Mouse (Mus musculus): ENCODE measurements around the gene Sgsm3. TPM values are rescaled to one million over a fixed set of nuclear protein-coding genes. Genes with fewer than 3 reads are reported as not detected.
A peak's percentile ranks its signal among the peaks of the same experiment; 100 is the strongest.

The Sgsm3 gene
- polyA plus RNA-seq, 1 experiment = 12.6 TPM

- no peak for DNase-seq (ENCODE audit: low read depth in 1 of 2, low spot score in 2 of 2)
- 95% methylated on average over 3 of the region's 3 CpGs for WGBS
- H3K27ac ChIP-seq (ENCODE audit: insufficient read depth, low read length) = no peak overlapping the region
Measured at GRCm38 (mm10) chr15:80936686-80937085, 40.9 kb upstream of the Sgsm3 start.

GRCm38 (mm10) chr15:80938615-80939014 lies 39.0 kb upstream of the Sgsm3 start:
- Histone ChIP-seq H3K4me1 (ENCODE audit: control insufficient read depth, insufficient read depth, insufficient read length) (peaks cover 9% of the 10 kb centered on the region; the same call in 1 of the 2 replicates), H3K27ac (ENCODE audit: insufficient read depth, low read length) (no peak overlapping the region)
- 38% methylated on average over 4 of the region's 4 CpGs for WGBS

More at GRCm38 (mm10) chr15:80936686-80937085, 40.9 kb upstream of the Sgsm3 start:
- peaks cover 5% of the 10 kb centered on the region for H3K36me3 ChIP-seq (ENCODE audit: control insufficient read depth, insufficient read depth, low read length)
- H3K4me3 ChIP-seq (ENCODE audit: extremely low read depth, insufficient read depth, insufficient read length) = no peak overlapping the region
- TF ChIP-seq CTCF (IDR thresholded peaks at IDR 0.05; ENCODE audit: extremely low read depth, insufficient read depth, insufficient read length, insufficient replicate concordance) = no peak
- no peaks in the 10 kb centered on the region for H3K27me3 ChIP-seq (ENCODE audit: control insufficient read depth, insufficient read depth, low read length)
- H3K4me1 ChIP-seq (ENCODE audit: control insufficient read depth, insufficient read depth, insufficient read length) = peaks cover 9% of the 10 kb centered on the region; the same call in 1 of the 2 replicates

GRCm38 (mm10) chr15:80939401-80939800 lies 38.2 kb upstream of the Sgsm3 start:
- H3K27ac ChIP-seq (ENCODE audit: insufficient read depth, low read length) = no peak overlapping the region
- 66% methylated on average over 5 of the region's 5 CpGs for WGBS

More at GRCm38 (mm10) chr15:80938615-80939014, 39.0 kb upstream of the Sgsm3 start:
- no peak for DNase-seq (ENCODE audit: low read depth in 1 of 2, low spot score in 2 of 2)
- Histone ChIP-seq H3K27me3 (ENCODE audit: control insufficient read depth, insufficient read depth, low read length) (no peaks in the 10 kb centered on the region), H3K36me3 (ENCODE audit: control insufficient read depth, insufficient read depth, low read length) (no peaks in the 10 kb centered on the region; the same call in 1 of the 2 replicates), H3K4me3 (ENCODE audit: extremely low read depth, insufficient read depth, insufficient read length) (no peak overlapping the region)
- TF ChIP-seq CTCF (IDR thresholded peaks at IDR 0.05; ENCODE audit: extremely low read depth, insufficient read depth, insufficient read length, insufficient replicate concordance) = no peak
- TF ChIP-seq POLR2A (IDR thresholded peaks at IDR 0.05; ENCODE audit: low read depth, low read length) = no peak

GRCm38 (mm10) chr15:80941468-80942040 lies 36.0 kb upstream of the Sgsm3 start:
- H3K4me3 ChIP-seq (ENCODE audit: extremely low read depth, insufficient read depth, insufficient read length) = no peak overlapping the region
- H3K27me3 ChIP-seq (ENCODE audit: control insufficient read depth, insufficient read depth, low read length) = no peaks in the 10 kb centered on the region
- TF ChIP-seq CTCF (IDR thresholded peaks at IDR 0.05; ENCODE audit: extremely low read depth, insufficient read depth, insufficient read length, insufficient replicate concordance) = no peak
- TF ChIP-seq POLR2A (IDR thresholded peaks at IDR 0.05; ENCODE audit: low read depth, low read length) = no peak
- no peak overlapping the region for H3K27ac ChIP-seq (ENCODE audit: insufficient read depth, low read length)
- 78% methylated on average over 6 of the region's 6 CpGs for WGBS
- no peak for DNase-seq (ENCODE audit: low read depth in 1 of 2, low spot score in 2 of 2)
- H3K36me3 ChIP-seq (ENCODE audit: control insufficient read depth, insufficient read depth, low read length) = no peaks in the 10 kb centered on the region; the same call in 1 of the 2 replicates
- H3K4me1 ChIP-seq (ENCODE audit: control insufficient read depth, insufficient read depth, insufficient read length) = peaks cover 9% of the 10 kb centered on the region; the same call in 1 of the 2 replicates

More at GRCm38 (mm10) chr15:80939401-80939800, 38.2 kb upstream of the Sgsm3 start:
- no peak for DNase-seq (ENCODE audit: low read depth in 1 of 2, low spot score in 2 of 2)
- H3K36me3 ChIP-seq (ENCODE audit: control insufficient read depth, insufficient read depth, low read length) = no peaks in the 10 kb centered on the region; the same call in 1 of the 2 replicates
- peaks cover 9% of the 10 kb centered on the region; the same call in 1 of the 2 replicates for H3K4me1 ChIP-seq (ENCODE audit: control insufficient read depth, insufficient read depth, insufficient read length)
- TF ChIP-seq CTCF (IDR thresholded peaks at IDR 0.05; ENCODE audit: extremely low read depth, insufficient read depth, insufficient read length, insufficient replicate concordance) (no peak), POLR2A (IDR thresholded peaks at IDR 0.05; ENCODE audit: low read depth, low read length) (no peak)
- H3K4me3 ChIP-seq (ENCODE audit: extremely low read depth, insufficient read depth, insufficient read length) = no peak overlapping the region
- H3K27me3 ChIP-seq (ENCODE audit: control insufficient read depth, insufficient read depth, low read length) = no peaks in the 10 kb centered on the region

GRCm38 (mm10) chr15:80945851-80946250 lies 31.7 kb upstream of the Sgsm3 start:
- Histone ChIP-seq H3K4me3 (ENCODE audit: extremely low read depth, insufficient read depth, insufficient read length) (no peak overlapping the region), H3K27me3 (ENCODE audit: control insufficient read depth, insufficient read depth, low read length) (no peaks in the 10 kb centered on the region), H3K27ac (ENCODE audit: insufficient read depth, low read length) (no peak overlapping the region), H3K4me1 (ENCODE audit: control insufficient read depth, insufficient read depth, insufficient read length) (peaks cover 10% of the 10 kb centered on the region), H3K36me3 (ENCODE audit: control insufficient read depth, insufficient read depth, low read length) (no peaks in the 10 kb centered on the region; the same call in 1 of the 2 replicates)
- DNase-seq (ENCODE audit: low read depth in 1 of 2, low spot score in 2 of 2) = peak; percentile 38 to 46
- no peak for TF ChIP-seq POLR2A (IDR thresholded peaks at IDR 0.05; ENCODE audit: low read depth, low read length)
- peak; percentile 36; the same call in 1 of the 2 replicates for TF ChIP-seq CTCF (IDR thresholded peaks at IDR 0.05; ENCODE audit: extremely low read depth, insufficient read depth, insufficient read length, insufficient replicate concordance)
- 29% methylated on average over 3 of the region's 3 CpGs for WGBS

GRCm38 (mm10) chr15:80948145-80949135 lies 29.1 kb upstream of the Sgsm3 start, which contains the start of gene Adsl:
Gene Adsl, plus strand, starts transcription at chr15:80948490.
- no peaks in the 10 kb centered on the region for H3K27me3 ChIP-seq (ENCODE audit: control insufficient read depth, insufficient read depth, low read length)
- TF ChIP-seq CTCF (IDR thresholded peaks at IDR 0.05; ENCODE audit: extremely low read depth, insufficient read depth, insufficient read length, insufficient replicate concordance) (peak; percentile 92), POLR2A (IDR thresholded peaks at IDR 0.05; ENCODE audit: low read depth, low read length) (peak; percentile 48; the same call in 1 of the 2 replicates)
- H3K27ac ChIP-seq (ENCODE audit: insufficient read depth, low read length) = peak within 1 kb of the TSS; percentile 86
- peak within 1 kb of the TSS; percentile 92 for H3K4me3 ChIP-seq (ENCODE audit: extremely low read depth, insufficient read depth, insufficient read length)
- H3K36me3 ChIP-seq (ENCODE audit: control insufficient read depth, insufficient read depth, low read length) = peaks cover 12% of the 10 kb centered on the region
- peak; percentile 82 to 83 for DNase-seq (ENCODE audit: low read depth in 1 of 2, low spot score in 2 of 2)
- H3K4me1 ChIP-seq (ENCODE audit: control insufficient read depth, insufficient read depth, insufficient read length) = peaks cover 10% of the 10 kb centered on the region
- WGBS = under 1% methylated on average over 63 of the region's 63 CpGs
